ENCODE assay signal across 27 mouse cellular contexts in genomic region chrX:144337938-144338337, GRCm38 (mm10).
"Had no signal": no experiment of that assay in that cellular context is flagged by ENCODE, and none has a peak within 500 bp of the region (broad histone marks: within the 10 kb centered on the region; RNA-seq: fewer than 3 reads in every experiment).

No protein-coding gene starts in this region.

- H3K4me2 ChIP-seq: heart, embryonic 11.5 days; heart, embryonic 13.5 days; heart, embryonic 15.5 days; hindbrain, embryonic 13.5 days; hindbrain, embryonic 15.5 days; limb, embryonic 12.5 days; liver, embryonic 11.5 days; liver, embryonic 13.5 days; liver, embryonic 15.5 days had no signal

- H3K4me1 ChIP-seq: heart, embryonic 13.5 days; heart, embryonic 15.5 days; hindbrain, embryonic 13.5 days; hindbrain, embryonic 15.5 days; limb, embryonic 10.5 days; limb, embryonic 12.5 days; liver, embryonic 13.5 days; liver, embryonic 15.5 days had no signal

- ATAC-seq: hindbrain, postnatal 0 days; intestine, embryonic 16.5 days had no signal

- H3K9me3 ChIP-seq: heart, embryonic 13.5 days; heart, embryonic 15.5 days; hindbrain, embryonic 13.5 days; hindbrain, embryonic 15.5 days; limb, embryonic 10.5 days; limb, embryonic 12.5 days; liver, embryonic 13.5 days; liver, embryonic 15.5 days had no signal

- H3K27me3 ChIP-seq: heart, embryonic 13.5 days; heart, embryonic 15.5 days; hindbrain, embryonic 13.5 days; hindbrain, embryonic 15.5 days; limb, embryonic 12.5 days; liver, embryonic 13.5 days; liver, embryonic 15.5 days had no signal

- H3K4me3 ChIP-seq: gastrocnemius, adult 2 months; heart, adult 2 months; heart, embryonic 13.5 days; heart, embryonic 15.5 days; hindbrain, embryonic 13.5 days; hindbrain, embryonic 15.5 days; left cerebral cortex, adult 2 months; limb, embryonic 10.5 days; limb, embryonic 12.5 days; liver, embryonic 13.5 days; liver, embryonic 15.5 days had no signal

- H3K27ac ChIP-seq: gastrocnemius, adult 2 months; heart, adult 2 months; heart, embryonic 13.5 days; heart, embryonic 15.5 days; hindbrain, embryonic 13.5 days; hindbrain, embryonic 15.5 days; hindbrain, postnatal 0 days; left cerebral cortex, adult 2 months; limb, embryonic 10.5 days; limb, embryonic 12.5 days; liver, embryonic 13.5 days; liver, embryonic 15.5 days had no signal

- H3K36me3 ChIP-seq: heart, embryonic 13.5 days; heart, embryonic 15.5 days; hindbrain, embryonic 13.5 days; hindbrain, embryonic 15.5 days; limb, embryonic 10.5 days; limb, embryonic 12.5 days; liver, embryonic 13.5 days; liver, embryonic 15.5 days had no signal

- DNase-seq: gastrocnemius, adult 2 months; gastrocnemius, postnatal 10 days; gastrocnemius, postnatal 25 days; heart, adult 2 months; heart, postnatal 14 days; heart, postnatal 36 days; kidney, adult 11 months; kidney, adult 2 months; kidney, postnatal 10 days; kidney, postnatal 25 days; kidney, postnatal 4 days; layer of hippocampus, adult 9-11 months; layer of hippocampus, postnatal 36 days; liver; liver, embryonic 13.5 days had no signal

- H3K9ac ChIP-seq: heart, embryonic 13.5 days; heart, embryonic 15.5 days; hindbrain, embryonic 13.5 days; hindbrain, embryonic 15.5 days; limb, embryonic 12.5 days; liver, embryonic 13.5 days; liver, embryonic 15.5 days had no signal
